Mouse (Mus musculus): Measurements from ENCODE around the gene Lyrm9.
"Not testable (repeated sequence)": the region's sequence is repeated elsewhere in the genome, so short reads cannot be mapped to it uniquely, and the experiment has no call there.

The Lyrm9 gene

GRCm38 (mm10) chr11:78851871-78852265 is 25.5 kb downstream of the Lyrm9 start:
- no peak for DNase-seq (ENCODE audit: low spot score)

GRCm38 (mm10) chr11:78852529-78852928 is 26.1 kb downstream of the Lyrm9 start:
- no peak for DNase-seq (ENCODE audit: low spot score)

- peak; percentile 54 for DNase-seq (ENCODE audit: low spot score)
These were observed 29.9 kb downstream of the Lyrm9 start for GRCm38 (mm10) chr11:78856310-78856709.

DNA sequence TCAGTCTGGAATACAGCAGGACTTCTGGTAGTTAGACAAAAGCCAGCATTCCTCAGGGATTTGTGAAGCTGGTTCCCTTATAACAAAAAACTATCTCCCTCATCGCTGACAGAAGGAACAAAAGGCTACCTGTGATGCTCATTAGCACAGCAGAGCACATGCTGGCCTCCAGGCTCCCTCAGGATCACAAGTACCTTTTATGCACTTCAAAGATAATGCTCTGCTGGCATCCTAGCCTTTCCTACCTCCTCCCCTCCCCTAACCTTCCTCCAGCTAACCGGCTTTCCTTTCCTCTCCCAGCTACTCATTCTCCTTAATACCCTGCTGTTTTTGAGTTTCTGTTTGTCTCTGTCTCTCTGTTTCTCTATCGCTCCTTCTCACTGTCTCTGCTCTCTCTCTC is 31.2 kb downstream of the Lyrm9 start:
- no peak for DNase-seq (ENCODE audit: low spot score)

DNA sequence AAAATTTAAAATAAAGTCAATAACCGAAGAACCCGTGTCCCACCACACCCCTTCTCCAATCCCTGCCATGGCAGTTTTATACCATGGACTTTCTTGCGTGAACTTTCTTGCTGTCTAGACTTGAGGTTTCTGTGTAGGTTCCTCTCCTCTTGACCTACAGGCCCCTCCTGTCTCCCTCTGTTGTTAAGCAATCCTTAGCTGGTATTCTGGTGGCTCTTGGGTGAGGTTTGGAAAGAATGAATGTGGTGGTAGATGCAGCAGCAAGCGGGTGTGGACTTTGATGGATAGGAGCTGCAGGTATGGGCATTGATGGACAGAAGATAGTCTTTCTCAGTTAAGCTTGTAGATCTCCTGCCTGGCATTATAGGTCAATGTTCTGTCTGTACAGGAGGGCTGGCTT is 37.5 kb downstream of the Lyrm9 start:
- no peak for DNase-seq (ENCODE audit: low spot score)

DNA sequence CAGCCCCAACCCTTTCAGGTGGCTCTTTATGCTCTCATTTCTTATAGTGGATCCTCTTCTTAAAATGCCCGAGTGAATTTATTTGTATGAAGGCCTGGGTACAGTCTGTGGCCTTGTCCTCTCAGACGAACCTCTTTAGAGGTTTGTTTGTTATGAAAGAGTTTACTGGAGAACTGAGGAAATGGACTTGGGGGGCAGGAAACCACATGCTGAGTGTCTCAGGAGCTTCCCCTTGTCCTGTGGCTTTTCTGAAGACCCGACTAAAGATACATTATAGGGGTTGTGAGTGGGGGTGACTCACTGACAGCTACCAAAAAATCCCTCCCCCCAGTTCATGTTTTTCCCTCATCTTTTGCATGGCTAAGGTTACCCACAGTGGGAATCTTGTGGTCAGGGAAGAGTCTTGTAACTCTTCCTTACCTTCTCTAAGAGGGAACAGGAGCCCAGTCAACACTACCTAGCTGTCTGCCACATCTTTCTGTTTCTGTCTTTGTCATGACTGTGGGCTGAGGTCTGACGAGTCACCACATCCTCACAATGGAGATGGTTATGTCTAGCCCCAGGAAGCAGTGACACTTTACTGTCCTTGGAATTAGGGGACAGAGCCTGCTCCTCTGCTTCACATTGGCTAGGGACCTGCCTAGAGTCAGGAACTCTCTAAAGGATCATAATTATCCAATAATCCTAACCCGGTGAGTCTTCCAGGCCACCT is 38.3 kb downstream of the Lyrm9 start:
- no peak for DNase-seq (ENCODE audit: low spot score)

GRCm38 (mm10) chr11:78865314-78865713 is 38.9 kb downstream of the Lyrm9 start:
- DNase-seq (ENCODE audit: low spot score): no peak

DNA sequence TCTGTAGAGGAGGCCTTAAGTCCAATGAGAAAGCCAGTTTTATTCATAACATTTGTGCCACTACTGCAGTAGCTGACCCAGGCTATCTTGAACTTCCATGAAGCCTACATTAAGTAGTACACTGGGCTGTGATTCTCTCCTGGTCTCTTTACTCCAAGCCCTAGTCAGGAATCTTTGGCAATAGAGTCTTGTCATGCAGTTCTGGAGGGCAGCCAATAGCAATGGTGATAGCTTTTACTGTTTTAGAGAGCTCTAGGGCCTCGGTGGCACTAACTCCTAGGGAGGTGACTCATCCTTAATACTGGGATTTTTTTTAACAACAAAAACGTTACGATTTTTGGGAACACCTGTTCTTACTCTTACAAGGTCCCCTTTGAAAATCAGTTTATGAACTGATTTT is 40.1 kb downstream of the Lyrm9 start:
- no peak for DNase-seq (ENCODE audit: low spot score)

- no peak for DNase-seq (ENCODE audit: low spot score)
These were observed 41.3 kb downstream of the Lyrm9 start for GRCm38 (mm10) chr11:78867696-78868095.

DNA sequence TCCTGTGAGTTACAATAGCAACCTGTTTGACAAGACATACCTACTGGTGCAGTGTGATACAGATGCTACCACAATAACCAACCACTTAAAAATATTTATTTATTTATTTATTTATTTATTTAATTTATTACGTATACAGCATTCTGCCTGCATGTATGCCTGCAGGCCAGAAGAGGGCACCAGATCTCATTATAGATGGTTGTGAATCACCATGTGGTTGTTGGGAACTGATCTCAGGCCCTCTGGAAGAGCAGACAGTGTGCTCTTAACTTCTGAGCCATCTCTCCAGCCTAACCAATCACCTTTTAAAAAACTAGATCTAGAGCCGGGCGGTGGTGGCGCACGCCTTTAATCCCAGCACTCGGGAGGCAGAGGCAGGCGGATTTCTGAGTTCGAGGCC is 42.8 kb downstream of the Lyrm9 start:
- DNase-seq (ENCODE audit: low spot score): not testable (repeated sequence)

DNA sequence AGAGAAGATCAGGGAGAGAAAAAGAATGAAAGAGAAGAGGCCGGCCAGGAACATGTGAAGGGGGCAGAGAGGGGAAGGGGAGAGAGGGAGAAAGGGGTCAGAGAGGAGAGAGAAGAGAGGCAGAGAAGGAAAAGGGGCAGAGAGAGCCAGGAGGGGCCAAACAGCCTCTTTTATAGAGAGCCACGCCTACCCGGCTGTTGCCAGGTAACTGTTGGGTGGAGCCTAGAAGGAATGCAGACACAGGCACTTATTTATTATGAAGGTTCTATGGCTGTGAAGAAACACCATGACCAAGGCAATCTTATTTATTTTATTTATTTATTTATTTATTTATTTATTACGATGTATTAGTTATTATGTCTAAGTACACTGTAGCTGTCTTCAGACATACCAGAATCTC is 44.5 kb downstream of the Lyrm9 start:
- DNase-seq (ENCODE audit: low spot score): no peak

DNA sequence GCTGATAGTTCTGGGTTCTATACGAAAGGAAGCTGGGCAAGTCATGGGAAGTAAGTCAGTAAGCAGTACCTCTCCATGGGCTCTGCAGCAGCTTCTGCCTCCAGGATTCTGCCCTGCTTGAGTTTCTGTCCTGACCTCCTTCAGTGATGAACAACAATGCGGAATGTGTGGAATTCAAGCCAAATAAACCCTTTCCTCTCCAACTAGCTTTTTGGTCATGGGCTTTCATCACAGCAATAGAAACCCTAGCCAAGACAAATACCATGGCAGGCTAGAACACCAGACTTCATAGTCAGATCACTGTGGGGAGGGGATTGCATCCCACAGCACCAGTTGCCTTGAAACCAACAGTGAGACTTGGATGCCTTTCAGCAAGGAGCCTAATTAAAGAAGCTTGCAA is 46.4 kb downstream of the Lyrm9 start:
- DNase-seq (ENCODE audit: low spot score): no peak

DNA sequence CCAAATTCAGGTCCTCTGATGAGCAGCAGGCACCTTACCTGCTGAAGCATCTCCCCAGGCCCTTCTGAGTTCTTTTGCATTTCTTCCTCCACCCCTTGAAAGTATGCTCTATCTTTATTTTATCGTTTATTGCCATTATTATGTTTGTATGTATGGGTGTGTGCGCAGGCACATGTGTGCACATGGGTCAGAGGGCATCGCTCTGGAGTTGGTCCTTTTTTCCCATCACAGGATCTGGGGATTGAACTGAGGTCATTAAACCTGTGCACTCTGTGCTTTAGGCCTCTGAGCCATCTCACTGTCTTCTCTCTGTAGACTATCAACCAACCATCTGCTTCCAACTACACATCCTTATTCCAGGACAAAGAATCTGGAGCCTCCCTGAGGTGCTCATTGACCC is 53.3 kb downstream of the Lyrm9 start:
- DNase-seq (ENCODE audit: low spot score): no peak

DNA sequence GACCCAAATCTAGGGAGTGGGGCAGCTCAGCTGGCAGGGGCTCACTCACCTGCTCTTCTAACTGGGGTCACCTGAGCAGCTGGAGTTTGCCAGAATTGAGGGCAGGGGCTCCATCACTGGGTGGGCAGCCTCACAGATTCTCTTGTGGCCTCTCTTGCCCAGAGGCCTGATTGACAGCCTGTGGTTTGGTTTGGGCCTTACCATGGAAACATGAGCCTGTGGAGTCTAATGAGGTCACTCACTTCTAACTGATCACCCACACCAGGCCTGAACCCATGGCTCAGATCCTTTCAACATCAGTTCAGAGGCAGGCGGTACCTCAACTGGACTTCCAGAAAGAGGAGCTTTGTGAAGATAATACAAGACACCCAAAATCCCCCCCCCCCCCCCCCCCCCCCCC is 60.3 kb downstream of the Lyrm9 start:
- no peak for DNase-seq (ENCODE audit: low spot score)

DNA sequence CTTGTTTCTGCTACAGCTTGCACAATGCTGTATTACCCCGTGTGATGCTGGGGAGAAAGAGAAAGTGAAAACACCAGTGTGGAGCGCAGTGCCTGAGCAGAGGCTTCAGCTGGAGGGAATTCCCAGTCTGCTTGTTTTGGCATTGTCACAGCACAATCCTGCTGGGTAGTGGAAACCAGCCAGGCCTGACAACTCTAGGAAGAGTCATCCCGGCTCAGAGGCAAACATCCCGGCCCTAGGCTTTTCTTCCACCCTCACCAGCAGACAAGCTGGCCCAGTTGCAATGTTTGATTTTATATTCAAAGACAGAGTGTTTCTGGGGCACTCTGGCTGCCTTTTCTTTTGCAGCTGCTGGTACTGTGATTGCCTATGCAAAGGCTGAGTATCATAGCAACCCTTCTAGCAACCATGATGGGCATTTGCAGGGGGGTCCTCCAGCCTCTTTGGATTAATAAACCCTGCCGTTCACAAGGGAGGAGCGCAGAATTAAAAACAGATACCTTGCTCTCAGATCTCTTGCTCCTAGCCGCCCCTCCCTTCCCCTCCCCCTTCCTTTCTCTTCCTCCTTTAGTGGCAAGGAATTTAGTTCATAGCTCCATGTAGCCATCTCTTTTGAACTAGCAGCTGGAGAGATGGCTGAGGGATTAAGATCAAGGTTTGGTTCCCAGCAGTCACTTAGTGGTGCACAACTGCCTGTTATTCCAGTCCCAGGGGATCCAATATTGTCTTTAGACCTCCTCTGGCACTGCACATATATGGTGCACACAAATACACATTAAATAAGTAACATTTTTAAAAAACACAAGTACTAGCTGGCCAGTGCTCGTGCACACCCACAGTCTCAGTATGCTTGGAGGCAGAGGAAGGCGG is 61.0 kb downstream of the Lyrm9 start:
- peak; percentile 83 for DNase-seq (ENCODE audit: low spot score)

GRCm38 (mm10) chr11:78889156-78889555 is 62.8 kb downstream of the Lyrm9 start:
- no peak for DNase-seq (ENCODE audit: low spot score)

All from layer of hippocampus, adult 9-10 months (tissue).